Mouse (Mus musculus) liver, embryonic 11.5 days (tissue): Measurements from ENCODE around the gene Baz2b. TPM values are rescaled to one million over a fixed set of nuclear protein-coding genes. Genes with fewer than 3 reads are reported as not detected.

Source experiments
- ATAC-seq: fragments of 200-750 bp; cut with Nextera tagmentation; replicated peaks from 2 replicates; pipeline ENCODE4 v1.8.0; 2017; ENCODE audit warnings: moderate number of reproducible peaks, mild to moderate bottlenecking, moderate TSS enrichment, moderate library complexity; ENCODE audit not compliant: low FRiP score
- DNase-seq: peaks from one replicate; pipeline ENCODE4 v3.0.0-alpha.2; 2017; ENCODE audit warnings: low spot score
- H3K27ac ChIP-seq: fragments of 300-500 bp; sonication (generic); 2 replicates; pipeline ENCODE4 v1.5.1; 2014; ENCODE audit warnings: mild to moderate bottlenecking, low read depth, low read length, control low read depth
- H3K27me3 ChIP-seq: fragments of 300-500 bp; sonication (generic); replicated peaks from 2 replicates; pipeline ENCODE4 v1.6.1; 2014; ENCODE audit warnings: low read length, mixed read lengths; ENCODE audit not compliant: control insufficient read depth, insufficient read depth
- H3K36me3 ChIP-seq: fragments of 300-500 bp; sonication (generic); 2 replicates; pipeline ENCODE4 v1.6.1; 2014; ENCODE audit warnings: mild to moderate bottlenecking, low read length, moderate library complexity, mixed read lengths; ENCODE audit not compliant: control insufficient read depth, insufficient read depth
- H3K4me1 ChIP-seq: fragments of 300-500 bp; sonication (generic); replicated peaks from 2 replicates; pipeline ENCODE4 v1.6.1; 2014; ENCODE audit warnings: low read length, mixed read lengths; ENCODE audit not compliant: control insufficient read depth, insufficient read depth
- H3K4me2 ChIP-seq: fragments of 300-500 bp; sonication (generic); 2 replicates; pipeline ENCODE4 v1.6.1; 2014; ENCODE audit warnings: mild to moderate bottlenecking, control low read depth, moderate library complexity
- H3K4me3 ChIP-seq: fragments of 300-500 bp; sonication (generic); 2 replicates; pipeline ENCODE4 v1.5.1; 2014; ENCODE audit warnings: low read depth, low read length, control low read depth
- H3K9ac ChIP-seq: fragments of 300-500 bp; sonication (generic); 2 replicates; pipeline ENCODE4 v1.6.1; 2014; ENCODE audit warnings: low read depth, low read length, control low read depth
- H3K9me3 ChIP-seq: fragments of 300-500 bp; sonication (generic); 2 replicates; pipeline ENCODE4 v1.6.1; 2016; ENCODE audit warnings: low read length, inconsistent platforms, mixed read lengths; ENCODE audit not compliant: control insufficient read depth
- WGBS: fragments of 180-500 bp; shearing (Covaris S2); extraction: QIAGEN DNeasy Blood & Tissue Kit; methylation state at CpG from one replicate; pipeline ENCODE4 v1.1.7; 2014; 5-methylcytosine and 5-hydroxymethylcytosine counted together
- polyA plus RNA-seq: library from polyadenylated mRNA; unstranded; fragments of >200 nt; fragmentation: Nextera tagmentation; extraction: Ambion mirVana; gene quantifications from 2 replicates; pipeline ENCODE4 v1.2.1, GENCODE M21; 2014

The Baz2b gene
- polyA plus RNA-seq, 1 experiment from 2014 or later = 35.2 TPM

DNA sequence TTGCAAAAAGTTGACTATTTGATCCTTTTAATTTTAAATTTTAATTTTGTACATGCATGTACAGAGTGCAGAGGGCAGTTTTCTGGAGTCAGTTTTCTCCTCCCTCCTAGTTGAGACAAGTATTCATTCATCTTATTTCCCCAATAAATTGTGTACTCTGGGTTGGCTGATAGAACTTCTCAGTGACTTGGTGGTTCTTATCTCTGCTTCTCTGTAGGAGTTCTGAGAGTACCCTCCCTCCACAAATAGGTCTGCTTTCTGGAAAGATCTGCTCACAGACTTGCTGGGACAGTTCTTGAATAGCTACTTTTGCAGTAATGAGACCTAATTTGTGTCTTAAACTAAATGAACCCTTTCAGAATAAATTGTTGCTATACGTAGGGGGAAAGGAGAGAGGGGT is 18.8 kb upstream of the Baz2b start:
- Histone ChIP-seq H3K4me2 (no peak overlapping the region), H3K9ac (no peak overlapping the region), H3K36me3 (peaks cover 17% of the 10 kb centered on the region; the same call in 1 of the 2 replicates), H3K4me3 (no peak overlapping the region), H3K27me3 (no peaks in the 10 kb centered on the region), H3K27ac (no peak overlapping the region), H3K9me3 (no peaks in the 10 kb centered on the region), H3K4me1 (peaks cover 4% of the 10 kb centered on the region)
- ATAC-seq = 0 out of 2 replicates have a peak, but pooled peaks have one; percentile 43
- DNase-seq = no peak
- WGBS = 87% methylated on average over 1 of the region's 1 CpGs

DNA sequence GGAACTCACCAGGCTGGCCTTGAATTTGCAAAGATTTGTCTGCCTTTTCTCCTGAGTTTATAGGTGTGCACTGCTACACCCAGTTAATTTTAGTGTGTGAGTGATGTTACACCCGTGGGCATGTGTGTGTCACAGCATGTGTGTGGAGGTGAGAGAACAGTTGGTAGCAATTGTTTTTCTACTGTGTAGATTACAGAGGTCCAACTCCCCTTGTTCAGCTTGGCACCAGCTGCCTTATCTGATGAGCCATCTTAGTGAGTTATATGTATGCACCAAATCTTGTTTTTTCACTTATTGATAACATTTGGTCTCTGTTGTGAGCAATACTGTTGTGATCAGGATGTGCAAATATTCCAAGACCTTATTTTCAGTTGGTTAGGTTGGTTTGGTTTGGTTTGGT is 13.8 kb upstream of the Baz2b start:
- no peak overlapping the region for H3K9ac ChIP-seq
- no peaks in the 10 kb centered on the region for H3K27me3 ChIP-seq
- no peak for DNase-seq

DNA sequence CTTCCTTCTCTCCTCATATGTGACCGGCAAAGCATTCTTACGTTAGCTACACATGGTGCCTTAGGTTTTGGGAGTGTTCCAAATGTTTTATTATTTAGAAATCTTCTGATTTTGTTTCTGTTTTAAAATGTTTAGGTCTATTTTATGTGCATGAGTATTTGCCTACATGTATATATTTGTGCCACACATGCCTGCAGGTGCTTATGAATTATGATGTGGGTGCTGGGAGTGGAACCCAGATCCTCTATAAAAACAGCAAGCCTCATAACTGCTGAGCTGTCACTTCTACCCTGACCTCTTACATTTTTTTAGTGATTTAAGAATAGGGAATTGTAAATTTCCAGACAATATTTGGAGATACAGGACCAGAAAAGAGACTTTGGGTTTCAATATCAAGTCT is 12.3 kb upstream of the Baz2b start:
- Histone ChIP-seq H3K4me1 (peaks cover 3% of the 10 kb centered on the region; the same call in 1 of the 2 replicates), H3K36me3 (peaks cover 4% of the 10 kb centered on the region; the same call in 1 of the 2 replicates), H3K9ac (no peak overlapping the region), H3K27ac (no peak overlapping the region), H3K9me3 (no peaks in the 10 kb centered on the region), H3K27me3 (no peaks in the 10 kb centered on the region), H3K4me2 (no peak overlapping the region), H3K4me3 (no peak overlapping the region)
- DNase-seq (no peak), ATAC-seq (no peak)
- WGBS = 98% methylated on average over 2 of the region's 2 CpGs

More for the DNA sequence above, 13.8 kb upstream of the Baz2b start:
- 89% methylated on average over 1 of the region's 1 CpGs for WGBS
- no peak overlapping the region for H3K4me3 ChIP-seq
- peaks cover 4% of the 10 kb centered on the region; the same call in 1 of the 2 replicates for H3K36me3 ChIP-seq
- no peak for ATAC-seq
- peaks cover 4% of the 10 kb centered on the region for H3K4me1 ChIP-seq
- H3K27ac ChIP-seq = no peak overlapping the region
- no peak overlapping the region for H3K4me2 ChIP-seq
- no peaks in the 10 kb centered on the region for H3K9me3 ChIP-seq

DNA sequence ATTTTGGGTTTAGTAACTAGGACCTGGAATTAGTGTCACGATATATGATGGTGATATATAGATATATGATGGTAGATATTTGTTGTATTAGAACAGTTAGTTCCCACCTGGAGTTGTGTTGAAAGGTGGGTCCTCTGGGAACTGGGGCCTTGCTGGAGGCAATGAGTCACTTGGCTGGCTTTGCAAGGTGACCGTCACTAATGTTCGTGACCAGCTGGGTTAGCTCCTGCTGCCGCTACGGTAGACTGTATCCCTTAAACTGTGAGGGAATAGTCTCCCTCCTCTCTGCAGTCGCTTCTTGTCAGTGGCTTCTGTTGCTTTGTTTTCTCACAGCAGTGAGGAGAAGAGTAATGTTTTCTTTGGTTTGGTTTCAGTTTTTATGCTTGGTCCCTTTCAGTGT is 11.6 kb upstream of the Baz2b start:
- no peaks in the 10 kb centered on the region for H3K27me3 ChIP-seq
- peaks cover 7% of the 10 kb centered on the region for H3K4me1 ChIP-seq
- H3K4me2 ChIP-seq = no peak overlapping the region
- H3K9ac ChIP-seq = no peak overlapping the region
- H3K27ac ChIP-seq = no peak overlapping the region
- no peak overlapping the region for H3K4me3 ChIP-seq
- H3K36me3 ChIP-seq = peaks cover 4% of the 10 kb centered on the region; the same call in 1 of the 2 replicates
- WGBS = 78% methylated on average over 6 of the region's 6 CpGs
- no peak for DNase-seq
- no peak for ATAC-seq
- H3K9me3 ChIP-seq = no peaks in the 10 kb centered on the region

DNA sequence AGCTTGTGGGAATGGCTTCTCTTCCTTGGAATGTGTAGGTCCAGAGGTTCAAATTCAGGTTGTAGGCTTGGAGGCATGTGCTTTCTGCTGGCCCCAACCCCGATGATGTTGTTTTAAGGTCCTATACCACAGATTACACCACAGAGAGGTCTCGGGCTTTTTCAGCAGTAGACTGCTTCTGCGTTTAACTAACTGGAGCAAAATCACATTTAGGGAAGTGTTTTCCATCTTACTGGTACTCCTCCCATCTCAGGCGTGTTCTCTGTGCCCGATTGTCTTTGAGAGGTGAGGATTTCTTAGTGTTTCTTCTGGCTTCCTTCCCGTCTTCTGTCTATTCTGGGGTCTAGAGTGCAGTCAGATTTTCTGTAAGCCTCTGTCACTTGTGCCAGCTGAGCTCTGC is 8.0 kb upstream of the Baz2b start:
- WGBS = 78% methylated on average over 6 of the region's 6 CpGs

DNA sequence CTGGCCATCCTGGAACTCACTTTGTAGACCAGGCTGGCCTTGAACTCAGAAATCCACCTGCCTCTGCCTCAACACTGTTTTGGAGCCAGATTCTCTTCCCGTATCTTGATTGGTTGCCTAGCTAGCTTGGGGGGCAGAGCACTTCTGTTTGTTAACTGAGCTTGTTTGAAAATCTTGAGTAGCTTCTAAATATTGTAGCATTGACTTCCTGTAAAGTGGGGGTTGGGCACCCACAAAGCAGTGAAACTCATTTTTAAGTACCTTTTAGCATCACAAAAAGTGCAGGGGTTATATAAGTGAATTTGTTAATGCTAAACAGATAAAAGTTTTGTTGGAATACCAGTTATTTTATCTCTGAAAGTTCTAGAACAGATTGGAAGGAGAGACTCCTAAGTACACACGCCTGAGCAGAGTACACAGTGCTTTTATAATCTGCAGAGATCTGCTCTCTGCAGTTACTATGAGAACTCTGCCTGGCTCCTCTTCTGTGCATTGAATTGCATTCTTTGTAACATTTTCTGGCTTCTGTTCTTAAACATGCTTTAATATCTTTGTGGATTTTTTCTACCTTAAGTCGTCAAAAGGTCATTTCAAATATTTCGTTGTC is 7.0 kb upstream of the Baz2b start:
- H3K27me3 ChIP-seq = no peaks in the 10 kb centered on the region
- H3K27ac ChIP-seq = no peak overlapping the region
- no peak overlapping the region for H3K4me2 ChIP-seq
- ATAC-seq = no peak
- no peak for DNase-seq
- H3K36me3 ChIP-seq = peaks cover 6% of the 10 kb centered on the region; the same call in 1 of the 2 replicates
- peaks cover 31% of the 10 kb centered on the region for H3K4me1 ChIP-seq
- H3K4me3 ChIP-seq = no peak overlapping the region
- no peaks in the 10 kb centered on the region for H3K9me3 ChIP-seq
- no peak overlapping the region for H3K9ac ChIP-seq
- 85% methylated on average over 4 of the region's 4 CpGs for WGBS

More for the DNA sequence above, 8.0 kb upstream of the Baz2b start:
- Histone ChIP-seq H3K4me1 (peaks cover 26% of the 10 kb centered on the region), H3K27ac (no peak overlapping the region), H3K9ac (no peak overlapping the region), H3K36me3 (peaks cover 2% of the 10 kb centered on the region; the same call in 1 of the 2 replicates), H3K4me2 (no peak overlapping the region), H3K9me3 (no peaks in the 10 kb centered on the region), H3K27me3 (no peaks in the 10 kb centered on the region), H3K4me3 (no peak overlapping the region)
- ATAC-seq (no peak), DNase-seq (no peak)

GRCm38 (mm10) chr2:60214683-60215082 is 5.0 kb upstream of the Baz2b start:
- Histone ChIP-seq H3K4me2 (no peak overlapping the region), H3K36me3 (peaks cover 7% of the 10 kb centered on the region; the same call in 1 of the 2 replicates), H3K27ac (no peak overlapping the region), H3K4me1 (peaks cover 39% of the 10 kb centered on the region), H3K4me3 (no peak overlapping the region), H3K9me3 (no peaks in the 10 kb centered on the region), H3K27me3 (no peaks in the 10 kb centered on the region), H3K9ac (no peak overlapping the region)
- no peak for DNase-seq
- WGBS = 90% methylated on average over 2 of the region's 2 CpGs
- no peak for ATAC-seq

- DNase-seq (no peak), ATAC-seq (no peak)
- Histone ChIP-seq H3K27me3 (no peaks in the 10 kb centered on the region), H3K36me3 (peaks cover 7% of the 10 kb centered on the region; the same call in 1 of the 2 replicates), H3K4me2 (no peak overlapping the region), H3K4me3 (no peak overlapping the region), H3K9me3 (no peaks in the 10 kb centered on the region), H3K4me1 (peaks cover 46% of the 10 kb centered on the region), H3K27ac (no peak overlapping the region), H3K9ac (no peak overlapping the region)
These were observed 2.8 kb upstream of the Baz2b start for GRCm38 (mm10) chr2:60212488-60212887.

DNA sequence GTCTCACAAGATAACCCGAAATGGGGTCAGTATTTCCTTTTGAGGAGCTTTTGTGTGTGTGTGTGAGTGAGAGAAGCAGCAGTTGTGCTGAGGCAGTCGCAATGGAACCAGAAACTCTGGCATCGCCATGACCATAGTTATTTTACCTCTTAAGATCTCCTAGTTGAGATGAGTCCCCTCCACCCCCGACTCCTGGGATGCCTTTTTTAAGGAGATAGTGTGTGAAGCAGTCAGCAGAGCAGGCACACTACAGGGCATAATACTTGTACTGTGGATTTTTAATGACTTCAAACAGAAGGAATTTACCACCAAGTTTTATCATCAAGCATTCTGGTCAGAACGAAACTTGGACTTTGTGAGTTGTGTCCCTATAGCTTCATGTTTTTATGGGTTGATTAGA is 1.2 kb upstream of the Baz2b start:
- Histone ChIP-seq H3K4me1 (peaks cover 39% of the 10 kb centered on the region), H3K9me3 (no peaks in the 10 kb centered on the region), H3K27me3 (no peaks in the 10 kb centered on the region), H3K27ac (0 out of 2 replicates have a peak overlapping the region, but pooled peaks have one; percentile 78), H3K4me3 (peak overlapping the region; percentile 92), H3K9ac (peak overlapping the region; percentile 88), H3K4me2 (peak overlapping the region; percentile 63), H3K36me3 (peaks cover 7% of the 10 kb centered on the region; the same call in 1 of the 2 replicates)
- ATAC-seq (no peak), DNase-seq (no peak)
- 23% methylated on average over 5 of the region's 5 CpGs for WGBS
